Mouse (Mus musculus) adrenal gland, adult 2 months (tissue): Measurements from ENCODE around the gene Hlcs. TPM values are rescaled to one million over a fixed set of nuclear protein-coding genes. Genes with fewer than 3 reads are reported as not detected.

ENCODE experiments used
- DNase-seq: peaks from one replicate; pipeline ENCODE4 v3.0.0; 2021
- polyA plus RNA-seq: library from polyadenylated mRNA; depleted of rRNA; stranded (reverse); fragments of >200 nt; gene quantifications from 2 replicates; pipeline ENCODE4 v1.2.3, GENCODE M21; 2012
- total RNA-seq, 2 experiments: library from RNA; stranded (reverse); gene quantifications; 2 replicates each; pipeline ENCODE4 v1.2.3; 2021

Hlcs gene
- total and polyA plus RNA-seq, 3 experiments = 10.3 to 16.6 (median 15.0) TPM

DNA sequence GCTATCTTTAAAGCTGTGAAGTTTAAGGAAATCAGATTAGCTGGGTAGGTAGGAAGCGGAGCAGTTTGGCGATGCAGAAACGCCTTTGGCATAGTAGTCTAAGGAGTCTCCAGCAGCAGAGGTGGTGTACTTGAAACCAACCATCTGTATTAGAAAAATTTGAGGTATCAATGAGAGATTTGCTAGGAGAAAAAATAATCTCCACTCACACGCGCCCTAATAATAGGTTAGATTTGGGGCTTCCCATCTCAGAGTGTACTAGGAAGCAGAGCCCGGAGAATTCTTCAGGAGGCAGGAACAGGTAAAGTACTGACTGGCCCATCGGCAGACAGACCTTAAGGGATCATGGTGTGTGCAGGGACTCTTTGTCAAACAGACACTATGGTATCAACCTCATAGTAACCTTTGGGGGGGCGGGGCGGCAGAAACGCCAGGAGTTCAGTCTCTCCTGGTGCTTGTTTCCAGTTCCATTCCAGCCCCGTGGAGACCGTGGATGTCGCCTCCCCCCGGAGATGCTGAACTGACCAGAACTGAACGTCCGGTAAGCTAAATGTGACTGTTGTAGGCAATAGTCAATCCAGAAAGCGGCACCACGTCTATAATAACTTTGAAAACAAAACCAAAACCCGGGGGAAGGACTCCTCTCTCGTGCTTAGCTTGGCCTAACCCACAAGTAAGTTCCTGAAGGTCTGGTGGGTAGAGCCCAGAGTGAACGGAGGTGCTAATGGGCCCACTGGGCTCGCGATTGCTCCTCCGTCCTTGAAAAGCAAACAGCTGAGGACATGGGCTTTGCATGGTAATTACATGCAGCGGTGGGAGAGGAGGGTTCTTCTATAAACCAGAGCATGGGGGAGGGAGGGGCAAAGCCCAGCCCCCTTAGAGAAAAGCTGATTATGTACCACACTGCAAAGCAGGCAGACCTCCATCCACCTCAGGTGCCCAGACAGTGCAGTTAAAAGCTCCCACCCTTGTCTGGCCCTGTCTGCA is 15.8 kb upstream of the Hlcs start:
- no peak for DNase-seq

- peak; percentile 82 for DNase-seq
Measured at GRCm38 (mm10) chr16:94327781-94328711, 14.7 kb upstream of the Hlcs start, which contains the start of gene Ripply3. Gene Ripply3 (plus strand): TSS chr16:94328420.

DNA sequence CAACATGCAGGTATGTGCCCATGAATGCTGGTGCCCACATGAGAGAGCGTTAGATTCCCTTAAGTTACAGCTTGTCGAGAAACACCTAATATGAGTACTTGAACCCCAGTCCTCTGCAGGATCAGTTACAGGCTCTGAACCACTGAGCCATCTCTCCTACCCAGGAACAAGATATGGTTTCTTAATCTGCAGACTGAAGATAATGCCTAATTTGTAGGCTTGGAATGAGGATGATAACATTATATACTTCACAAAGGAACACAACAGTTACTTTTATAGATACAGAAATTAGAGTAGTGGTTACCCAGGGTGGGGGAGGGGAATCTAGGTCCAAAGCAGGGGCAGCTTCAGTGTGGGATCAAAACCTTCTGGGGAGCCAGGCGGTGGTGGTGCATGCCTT is 12.6 kb upstream of the Hlcs start:
- no peak for DNase-seq

DNA sequence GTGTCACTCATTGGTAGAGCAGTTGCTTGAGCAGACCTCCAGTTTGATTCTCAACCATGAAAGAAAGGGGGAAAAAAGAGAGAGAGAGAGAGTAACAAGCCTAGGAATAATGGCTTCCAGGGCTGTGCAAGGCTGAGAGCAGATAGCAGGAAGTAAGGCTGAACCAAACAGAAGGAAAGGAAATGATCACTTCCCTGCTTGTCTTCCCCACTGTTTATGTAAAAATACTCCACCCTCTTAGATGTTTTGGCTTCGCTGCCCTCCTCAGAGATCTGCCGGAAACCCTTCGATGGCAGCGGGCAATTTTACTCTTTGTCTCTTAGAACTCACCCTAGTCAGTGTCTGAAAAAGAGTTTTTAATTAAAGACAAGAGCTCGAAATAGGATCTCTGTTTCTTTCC is 10.3 kb upstream of the Hlcs start:
- no peak for DNase-seq

DNA sequence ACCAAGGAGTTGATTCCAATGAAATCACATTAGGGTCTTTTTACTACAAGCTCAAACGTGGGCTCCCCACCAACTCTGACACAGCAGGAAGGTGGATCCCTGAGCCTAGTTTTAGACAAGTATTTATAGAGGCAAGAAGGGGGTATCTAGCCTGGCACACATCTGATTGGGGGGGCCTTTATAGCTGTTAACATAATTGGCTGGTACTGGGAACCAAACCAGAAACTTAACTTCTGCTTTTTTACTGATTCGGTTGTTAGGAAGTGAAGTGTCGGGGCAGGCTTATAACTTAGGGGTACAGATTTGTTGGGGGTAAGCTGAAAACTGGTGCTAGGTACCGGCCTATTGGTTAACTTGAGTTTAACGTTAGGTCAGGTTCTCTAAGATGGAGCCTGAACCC is 6.9 kb upstream of the Hlcs start:
- DNase-seq = no peak

- peak; percentile 72 for DNase-seq
Measured at GRCm38 (mm10) chr16:94317752-94318151, 4.4 kb upstream of the Hlcs start.

DNA sequence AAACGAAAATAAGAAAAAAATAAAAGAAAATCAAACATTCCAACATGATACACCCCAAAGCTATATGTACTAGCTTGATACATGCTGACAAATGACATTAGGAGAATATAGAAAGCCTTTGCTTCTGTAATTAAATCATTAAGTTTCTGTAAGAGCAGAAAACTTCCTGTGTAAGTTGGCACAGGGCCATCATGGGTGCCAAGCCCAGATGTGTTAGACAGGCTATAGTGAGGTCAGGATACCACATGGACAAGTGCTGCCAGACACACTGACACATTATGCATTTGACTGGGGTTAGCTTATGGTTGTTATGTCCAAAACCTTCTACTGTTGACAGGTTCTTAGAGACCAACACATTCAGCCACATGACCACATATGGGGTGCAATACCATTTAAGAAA is 1.8 kb upstream of the Hlcs start:
- no peak for DNase-seq

GRCm38 (mm10) chr16:94314626-94315025 is 1.3 kb upstream of the Hlcs start:
- no peak for DNase-seq

DNA sequence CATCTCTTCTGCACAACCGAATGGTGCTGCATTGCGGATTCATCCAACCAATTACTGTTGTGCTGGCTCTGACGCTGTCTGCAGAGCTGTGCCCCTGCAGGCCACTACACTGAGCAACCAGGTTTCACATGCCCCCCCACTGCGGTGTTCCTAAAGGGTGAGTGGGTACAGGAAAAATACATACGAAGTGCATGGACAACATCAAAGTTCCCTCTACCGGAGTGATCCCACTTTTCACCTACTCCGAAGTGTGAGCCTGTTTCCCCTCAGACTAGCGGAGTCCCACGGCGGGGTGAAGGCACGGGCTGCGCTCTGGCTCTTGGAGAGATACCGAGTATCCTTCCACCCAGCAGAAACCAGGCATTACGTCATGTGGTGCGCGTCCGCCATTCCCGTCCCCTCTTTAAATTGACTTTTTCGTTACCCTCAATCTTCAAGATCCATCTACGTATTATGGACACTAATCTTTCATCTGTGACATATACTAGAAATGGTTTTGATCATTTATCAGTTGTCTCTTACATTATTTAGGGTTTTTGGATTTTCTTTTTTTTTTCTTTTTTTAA is 625 bp downstream of the Hlcs start:
- DNase-seq = peak; percentile 85

DNA sequence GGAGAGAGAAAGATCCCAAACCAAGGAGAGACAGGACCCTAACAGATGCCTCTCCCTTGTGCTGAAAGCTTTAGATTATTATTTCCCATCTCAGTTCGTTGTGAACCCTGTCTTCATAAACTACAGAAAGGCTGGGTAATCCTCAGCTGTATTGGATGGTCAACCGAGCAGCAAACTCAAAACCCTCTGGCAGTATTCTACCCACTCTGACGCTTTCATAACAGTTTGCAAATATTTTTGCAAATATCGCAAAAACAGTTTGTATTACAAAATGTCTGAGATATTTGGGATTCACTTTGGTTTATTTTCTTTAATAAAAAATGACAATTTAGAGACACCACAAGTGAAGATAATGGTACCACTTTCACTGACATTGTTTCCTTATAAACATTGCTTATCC is 1.4 kb downstream of the Hlcs start:
- no peak for DNase-seq

GRCm38 (mm10) chr16:94311416-94311815 is 2.0 kb downstream of the Hlcs start:
- DNase-seq = no peak

GRCm38 (mm10) chr16:94309025-94309424 is 4.3 kb downstream of the Hlcs start:
- no peak for DNase-seq

DNA sequence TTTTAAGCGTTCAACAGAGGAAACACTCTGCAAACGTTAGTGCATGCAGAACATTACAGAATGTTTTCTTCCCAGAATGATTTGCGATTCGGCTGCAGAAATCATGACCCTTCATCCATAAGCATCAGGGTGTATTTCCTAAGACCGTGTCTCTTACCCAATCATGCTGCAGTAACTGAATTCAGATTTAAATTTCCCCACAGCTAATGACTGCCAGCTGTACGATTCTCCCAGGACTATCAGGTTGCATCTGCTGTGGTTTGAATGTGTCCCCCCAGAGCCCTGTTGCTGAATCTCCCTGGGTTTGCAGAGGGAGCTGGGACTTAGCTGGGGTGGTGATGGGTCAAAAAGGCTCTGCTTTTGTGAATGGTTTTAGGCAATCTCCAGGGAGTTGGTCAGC is 5.4 kb downstream of the Hlcs start:
- DNase-seq = no peak

- DNase-seq = peak; percentile 29
Measured at GRCm38 (mm10) chr16:94307526-94307925, 5.8 kb downstream of the Hlcs start.

- DNase-seq = no peak
Measured at GRCm38 (mm10) chr16:94303203-94303535, 10.2 kb downstream of the Hlcs start.

DNA sequence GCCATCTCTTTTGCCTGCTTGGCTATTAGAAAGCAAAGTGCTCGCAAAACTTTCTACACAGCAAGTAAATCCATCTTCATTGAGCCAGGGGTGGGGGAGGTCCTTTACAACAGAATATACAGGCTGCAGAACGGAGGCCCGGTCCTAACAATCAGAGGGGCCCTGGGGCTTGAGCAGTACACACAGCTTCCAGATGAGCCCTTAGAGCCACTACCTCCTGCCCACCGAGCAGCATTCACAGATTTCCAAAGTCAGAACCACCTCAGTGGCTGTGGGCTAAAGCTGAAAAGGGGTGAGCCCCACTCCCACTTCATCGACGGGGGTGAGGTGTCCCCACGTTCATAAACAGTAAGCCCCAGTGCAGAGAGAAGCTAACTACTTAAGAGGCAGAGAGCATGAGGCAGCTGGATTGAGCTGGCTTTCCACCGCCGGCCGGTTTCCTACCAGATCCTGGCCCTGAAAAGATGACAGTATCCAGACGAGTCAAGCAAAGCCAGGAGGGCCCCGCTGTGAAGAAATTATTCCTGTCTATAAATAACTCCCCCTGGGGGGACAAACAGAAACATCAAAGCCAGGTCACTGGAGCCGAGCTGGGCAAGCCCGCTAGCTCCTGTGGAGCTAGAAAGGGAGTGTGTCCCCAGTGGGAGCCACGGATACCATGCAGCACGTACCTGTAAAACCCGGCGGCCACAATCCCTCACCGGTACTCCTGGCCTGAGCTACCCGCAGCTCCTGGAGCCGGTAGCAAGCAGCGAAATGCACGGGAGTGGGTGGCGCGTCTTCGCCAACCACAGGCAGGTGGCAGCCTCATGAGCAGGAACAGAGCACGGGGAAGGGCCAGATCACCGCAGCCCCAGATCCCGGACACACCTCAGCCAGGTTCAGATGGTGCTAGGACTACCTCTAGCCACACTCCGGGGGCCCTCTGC is 10.8 kb downstream of the Hlcs start:
- DNase-seq = peak; percentile 52

DNA sequence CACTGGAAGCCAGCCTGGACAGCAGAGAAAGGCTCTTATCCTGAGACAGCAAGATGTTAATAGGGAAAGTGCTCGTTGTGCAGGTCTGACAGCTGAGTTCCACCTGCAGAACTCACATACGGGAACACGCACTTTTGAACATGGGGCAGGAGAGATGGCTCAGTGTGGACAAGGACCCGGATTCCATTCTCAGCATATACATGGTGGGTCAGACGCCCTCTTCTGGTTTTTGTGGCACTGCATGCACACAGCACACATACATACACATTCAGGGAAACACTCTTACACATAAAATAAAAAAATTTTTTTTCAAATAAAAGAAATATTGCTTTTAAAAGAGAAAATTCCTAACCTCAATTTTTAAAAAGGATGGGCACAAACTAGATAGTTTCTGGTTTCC is 11.7 kb downstream of the Hlcs start:
- no peak for DNase-seq

GRCm38 (mm10) chr16:94301194-94301593 is 12.2 kb downstream of the Hlcs start:
- DNase-seq = no peak

- DNase-seq = no peak
Measured at GRCm38 (mm10) chr16:94299210-94299609, 14.2 kb downstream of the Hlcs start.

DNA sequence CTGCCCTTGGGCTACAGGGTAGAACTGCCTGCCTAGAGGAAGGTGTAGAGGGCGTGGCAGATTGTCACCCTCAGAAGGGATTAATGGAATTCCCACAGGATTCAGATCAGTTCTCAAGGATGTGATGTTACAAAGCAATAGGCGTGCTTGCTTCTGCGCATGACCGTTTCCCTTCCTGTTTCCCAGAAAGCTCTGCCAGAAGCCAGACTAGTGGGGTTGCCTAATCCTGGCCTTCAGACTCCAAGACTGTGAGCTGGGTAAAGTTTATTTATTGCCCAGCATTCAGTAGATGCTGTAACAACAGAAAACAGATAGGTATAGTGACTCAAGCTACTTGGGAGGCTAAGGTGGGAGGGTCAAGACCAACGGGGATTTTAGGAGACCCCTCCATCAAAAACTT is 15.3 kb downstream of the Hlcs start:
- DNase-seq = no peak

DNA sequence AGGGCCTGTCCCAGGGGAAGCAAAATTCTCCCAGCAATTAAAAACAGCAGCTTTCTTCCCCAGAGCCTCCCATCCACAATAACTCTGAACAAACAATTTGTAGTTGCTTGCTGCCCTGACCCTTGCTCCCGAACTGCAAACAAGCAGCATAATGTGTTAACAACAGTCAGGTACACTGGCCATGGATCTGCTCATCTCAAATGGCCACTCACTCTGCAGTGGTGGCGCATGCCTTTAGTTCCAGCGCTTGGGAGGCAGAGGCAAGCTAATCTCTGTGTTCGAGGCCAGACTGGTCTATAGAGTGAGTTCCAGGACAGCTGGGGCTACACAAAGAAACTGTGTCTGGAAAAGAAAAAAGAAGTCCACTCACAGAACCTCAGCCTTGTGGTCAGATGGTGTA is 22.2 kb downstream of the Hlcs start:
- DNase-seq = no peak
